ENCODE assay signal across 8 mouse cellular contexts in genomic region chr19:40660510-40660909, GRCm38 (mm10). TPM values are rescaled to one million over a fixed set of nuclear protein-coding genes. Genes with fewer than 3 reads are reported as not detected.
DNase-seq lines count a peak whose midpoint lies in the region; ATAC-seq and TF ChIP-seq lines count a peak whose summit lies in the region.

No protein-coding gene starts in this region.

- no peak for ATAC-seq in liver, embryonic 13.5 days (ENCODE audit: low read depth)
- ATAC-seq in cerebellum, adult (ENCODE audit: insufficient number of reproducible peaks, low FRiP score, low TSS enrichment): no peak

- peak overlapping the region; percentile 32 for H3K4me3 ChIP-seq in cerebellum, adult 2 months (replicated peaks; ENCODE audit: insufficient read depth, low read depth, low read length)
- H3K4me3 ChIP-seq in spleen, adult 2 months (ENCODE audit: extremely low read depth, insufficient read depth, insufficient read length): peak overlapping the region; percentile 60
- peak overlapping the region; percentile 38 for H3K4me3 ChIP-seq in liver, embryonic 13.5 days (replicated peaks)

- no peak for DNase-seq in cerebellum, adult 2 months
- no peak for DNase-seq in cerebellum, adult 9-10 months
- DNase-seq in spleen, adult 2 months (ENCODE audit: low read depth in 1 of 2, low spot score in 2 of 2): no peak
- DNase-seq in spleen, postnatal 36 days (ENCODE audit: low spot score in 2 of 2): no peak
- DNase-seq in liver, embryonic 13.5 days: no peak
- DNase-seq in adrenal gland, postnatal 4 days (ENCODE audit: low spot score in 2 of 2): no peak
- no peak for DNase-seq in gastrocnemius, adult 8-10 months (ENCODE audit: low spot score in 2 of 2)

- no peak for TF ChIP-seq POLR2A in cerebellum, adult 2 months (IDR thresholded peaks at IDR 0.05; ENCODE audit: borderline replicate concordance, insufficient read depth, low read length)
- TF ChIP-seq POLR2A in spleen, adult 2 months (IDR thresholded peaks at IDR 0.05; ENCODE audit: low read depth, low read length): no peak

- H3K4me1 ChIP-seq in cerebellum, adult 2 months (ENCODE audit: control insufficient read depth, insufficient read depth, low read length): no peaks in the 10 kb centered on the region
- peaks cover 5% of the 10 kb centered on the region; the same call in 1 of the 2 replicates for H3K4me1 ChIP-seq in spleen, adult 2 months (ENCODE audit: control insufficient read depth, insufficient read depth, insufficient read length)
- H3K4me1 ChIP-seq in liver, embryonic 13.5 days (replicated peaks): peaks cover 28% of the 10 kb centered on the region

- no peak overlapping the region; the same call in 1 of the 2 replicates for H3K27ac ChIP-seq in cerebellum, adult 2 months (ENCODE audit: insufficient read depth, low read length)
- H3K27ac ChIP-seq in spleen, adult 2 months (ENCODE audit: insufficient read depth, low read length): peak overlapping the region; percentile 86
- peak overlapping the region; percentile 43 for H3K27ac ChIP-seq in liver, embryonic 13.5 days

- H3K9me3 ChIP-seq in liver, embryonic 13.5 days (replicated peaks): no peaks in the 10 kb centered on the region

- peaks cover 2% of the 10 kb centered on the region; the same call in 1 of the 2 replicates for H3K27me3 ChIP-seq in cerebellum, adult 2 months (ENCODE audit: control insufficient read depth, insufficient read depth, low read length)
- no peaks in the 10 kb centered on the region for H3K27me3 ChIP-seq in spleen, adult 2 months (ENCODE audit: control insufficient read depth, insufficient read depth, low read length)
- H3K27me3 ChIP-seq in liver, embryonic 13.5 days: no peaks in the 10 kb centered on the region

- TF ChIP-seq CTCF in cerebellum, adult 2 months (IDR thresholded peaks at IDR 0.05; ENCODE audit: borderline replicate concordance, insufficient read depth, low read depth, low read length): no peak
- no peak for TF ChIP-seq CTCF in spleen, adult 2 months (IDR thresholded peaks at IDR 0.05; ENCODE audit: extremely low read depth, insufficient read depth, insufficient read length, insufficient replicate concordance)

- 26% methylated on average over 9 of the region's 9 CpGs for WGBS in cerebellum, adult 2 months
- 4% methylated on average over 9 of the region's 9 CpGs for WGBS in spleen, adult 2 months
- 20% methylated on average over 9 of the region's 9 CpGs for WGBS in liver, embryonic 13.5 days (ENCODE audit: insufficient replicate concordance)

- H3K9ac ChIP-seq in liver, embryonic 13.5 days: peak overlapping the region; percentile 53

- peak overlapping the region; percentile 61 for H3K4me2 ChIP-seq in liver, embryonic 13.5 days

- H3K36me3 ChIP-seq in spleen, adult 2 months (ENCODE audit: control insufficient read depth, insufficient read depth, low read length): 0 out of 2 replicates have a peak, but pooled peaks cover 1% of the 10 kb centered on the region
- H3K36me3 ChIP-seq in liver, embryonic 13.5 days: no peaks in the 10 kb centered on the region

RNA-seq across cellular contexts. Expression of gene Entpd1, which starts 48.3 kb away (rescaled TPM):
- polyA plus RNA-seq in cerebellum, adult 2 months (2012; rRNA removed): 7.5 and 12.0 TPM in 2 replicates
- polyA plus RNA-seq in spleen, adult 2 months (2012; rRNA removed): 9.1 and 10.5 TPM in 2 replicates
- polyA plus RNA-seq in liver, embryonic 13.5 days (2015; fragmentation: Nextera tagmentation; extraction: Ambion mirVana): 2.6 and 3.3 TPM in 2 replicates
- total RNA-seq in adrenal gland, postnatal 4 days (2021): 10 to 100 TPM; 34.7 to 37.2 TPM
- 1 to 10 TPM; 5.8 to 9.9 (median 8.2) TPM for total RNA-seq in gastrocnemius, adult 8-10 months (2022)

RNA-seq across cellular contexts. Expression of gene Tctn3, which starts 48.5 kb away (rescaled TPM):
- polyA plus RNA-seq in cerebellum, adult 2 months (2012; rRNA removed): 16.4 and 18.9 TPM in 2 replicates
- polyA plus RNA-seq in spleen, adult 2 months (2012; rRNA removed): 4.4 and 4.5 TPM in 2 replicates
- polyA plus RNA-seq in liver, embryonic 13.5 days (2015; fragmentation: Nextera tagmentation; extraction: Ambion mirVana): 1.9 and 2.6 TPM in 2 replicates
- total RNA-seq in adrenal gland, postnatal 4 days (2021): 1 to 10 TPM; 9.1 to 9.3 TPM
- total RNA-seq in gastrocnemius, adult 8-10 months (2022): 1 to 10 TPM; 1.1 to 2.2 (median 1.6) TPM
